Mouse (Mus musculus): ENCODE data around the gene Hydin.
"Not testable (repeated sequence)": the region's sequence is repeated elsewhere in the genome, so short reads cannot be mapped to it uniquely, and the experiment has no call there.

Gene Hydin

DNA sequence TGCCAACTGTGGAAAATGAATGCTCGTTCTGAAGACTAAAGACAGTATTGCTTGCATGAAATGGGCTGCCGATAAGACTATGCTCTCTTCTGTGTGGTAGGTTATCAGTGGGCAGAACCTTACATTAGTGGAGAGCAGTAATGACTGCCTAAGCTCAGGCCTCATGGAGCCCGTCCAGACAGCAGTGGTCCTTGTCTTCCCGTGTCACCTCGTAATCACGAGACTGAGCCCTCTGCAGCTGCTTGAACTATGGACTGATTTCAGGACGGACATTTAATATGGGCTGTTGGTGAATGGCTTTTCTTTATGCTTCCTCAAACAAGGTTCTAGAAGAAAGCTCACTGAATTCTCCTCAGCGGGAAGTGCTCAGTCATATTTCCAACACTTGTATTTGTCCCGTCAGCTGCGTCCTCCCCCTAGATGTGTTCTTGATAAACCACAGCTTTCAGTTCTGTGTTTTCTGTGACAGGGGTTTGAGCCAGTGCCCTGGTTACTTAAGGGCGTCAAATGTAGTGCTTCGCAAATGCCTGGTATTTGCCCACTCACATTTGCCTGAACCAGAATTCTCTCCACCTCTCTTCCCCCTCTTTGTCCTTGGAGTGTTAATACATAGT, 73.4 kb downstream of the Hydin start:
- DNase-seq, result no peak

GRCm38 (mm10) chr8:110345697-110346394, 79.1 kb downstream of the Hydin start:
- DNase-seq, result no peak

DNA sequence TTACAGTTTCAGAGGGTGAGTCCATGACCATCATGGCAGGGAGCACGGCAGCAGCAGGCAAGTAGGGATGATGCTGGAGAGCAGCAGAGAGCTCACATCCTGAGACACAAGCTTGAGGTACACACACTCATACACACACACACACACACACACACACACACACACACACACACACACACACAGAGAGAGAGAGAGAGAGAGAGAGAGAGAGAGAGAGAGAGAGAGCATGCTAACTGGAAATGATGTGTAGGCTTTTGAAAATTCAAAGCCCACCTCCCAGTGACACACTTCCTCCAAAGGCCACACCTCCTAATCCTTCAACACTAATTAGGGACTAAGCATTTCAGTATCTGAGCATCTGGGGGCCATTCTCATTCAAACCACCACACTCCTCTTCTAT, 80.1 kb downstream of the Hydin start:
- DNase-seq, result no peak

GRCm38 (mm10) chr8:110350725-110351124, 83.9 kb downstream of the Hydin start:
- DNase-seq, result no peak

- DNase-seq, result no peak
Measured at GRCm38 (mm10) chr8:110351909-110352308, 85.1 kb downstream of the Hydin start.

DNA sequence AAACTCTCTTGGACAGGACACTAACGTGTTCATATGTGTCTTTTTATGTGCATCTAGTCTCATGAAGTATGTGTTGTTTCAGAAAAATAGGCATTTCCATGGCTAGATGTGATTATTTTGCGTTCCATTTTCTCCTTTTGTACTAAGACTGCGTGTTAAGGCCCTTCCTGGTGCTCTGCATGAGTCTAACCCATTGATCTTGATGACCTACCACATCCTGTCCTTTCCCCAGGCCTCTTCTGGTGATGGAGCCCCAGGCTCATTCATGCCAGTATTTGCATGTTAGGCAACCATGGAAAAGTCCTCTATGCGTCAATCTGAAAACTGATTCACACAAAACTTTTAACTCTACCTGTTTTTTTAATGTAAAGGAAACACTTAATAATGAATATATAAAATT, 96.2 kb downstream of the Hydin start:
- DNase-seq, result no peak

DNA sequence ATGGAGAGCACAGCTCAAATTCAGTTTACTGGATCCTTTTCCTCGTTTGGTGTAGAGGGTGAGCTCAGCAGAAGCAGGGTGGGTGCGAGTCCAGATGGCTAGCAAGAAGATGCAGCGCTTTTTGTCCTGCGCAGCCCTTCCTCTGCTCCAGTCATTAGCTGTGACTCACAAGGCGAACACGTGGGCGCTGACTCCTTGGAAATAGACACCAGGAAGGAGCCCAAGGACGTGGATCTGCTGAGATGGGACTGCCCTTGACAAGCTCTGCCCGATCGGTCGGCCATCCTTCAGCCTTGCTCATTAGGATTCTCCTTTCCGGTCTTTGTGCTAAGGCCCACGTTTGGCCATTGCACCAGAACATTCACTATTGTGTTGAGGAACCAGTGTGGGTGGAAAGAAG, 106.1 kb downstream of the Hydin start:
- DNase-seq, result no peak

GRCm38 (mm10) chr8:110373695-110374094, 106.9 kb downstream of the Hydin start:
- DNase-seq, result no peak

DNA sequence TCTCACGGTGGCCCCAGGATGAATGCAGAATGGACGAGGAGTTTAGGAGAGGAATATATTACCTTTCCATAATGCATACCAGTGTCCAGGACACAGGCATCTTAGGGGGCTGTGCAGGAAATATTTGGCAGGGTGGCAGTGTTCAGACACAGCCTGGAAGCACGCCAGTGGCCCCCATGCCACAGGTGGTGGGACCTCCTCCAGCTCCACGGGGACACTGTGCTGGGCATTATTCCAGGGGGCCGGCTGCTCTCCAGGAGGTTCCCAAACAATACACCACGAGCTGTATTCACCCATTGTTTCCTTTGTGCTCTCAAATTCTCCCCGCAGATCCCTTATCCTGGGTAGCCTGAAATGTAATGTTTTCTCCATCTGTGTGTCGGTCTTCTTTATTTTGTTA, 116.0 kb downstream of the Hydin start:
- no peak for DNase-seq

DNA sequence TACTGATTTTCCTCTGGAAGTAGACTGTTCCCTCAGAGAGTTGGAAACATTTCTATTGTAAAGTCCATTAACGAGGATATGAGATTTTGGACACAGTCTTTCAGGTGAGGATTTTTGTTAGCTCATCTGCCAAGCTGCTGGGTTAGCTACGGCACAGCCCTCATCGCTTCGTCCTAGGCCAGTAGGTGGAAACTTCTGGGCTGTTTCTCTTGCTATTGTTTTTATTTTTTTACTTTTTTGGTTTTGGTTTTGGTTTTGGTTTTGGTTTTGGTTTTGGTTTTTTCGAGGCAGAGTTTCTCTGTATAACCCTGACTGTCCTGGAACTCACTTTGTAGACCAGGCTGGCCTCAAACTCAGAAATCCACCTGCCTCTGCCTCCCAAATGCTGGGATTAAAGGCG, 117.9 kb downstream of the Hydin start:
- DNase-seq, result not testable (repeated sequence)

DNA sequence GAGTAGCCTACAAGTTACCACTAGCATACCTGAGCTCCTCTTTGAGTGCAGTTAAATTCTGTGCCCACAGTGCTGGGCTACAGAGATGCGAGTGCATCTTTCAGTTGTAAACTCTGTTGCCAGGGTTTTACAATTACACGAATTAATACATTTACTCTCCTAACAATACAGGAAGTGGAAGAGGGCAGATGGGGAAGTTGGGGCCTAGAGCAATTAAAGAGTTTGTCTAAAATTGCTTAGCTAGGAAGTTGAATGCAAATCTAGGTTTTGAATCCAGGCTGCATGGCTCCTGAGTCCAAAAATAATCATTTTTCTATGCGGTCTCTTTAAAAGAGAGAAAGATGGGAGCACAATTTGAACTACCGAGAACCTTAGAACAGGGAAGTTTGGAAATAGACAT, 128.9 kb downstream of the Hydin start:
- no peak for DNase-seq

GRCm38 (mm10) chr8:110400536-110400935, 133.8 kb downstream of the Hydin start:
- DNase-seq, result no peak

DNA sequence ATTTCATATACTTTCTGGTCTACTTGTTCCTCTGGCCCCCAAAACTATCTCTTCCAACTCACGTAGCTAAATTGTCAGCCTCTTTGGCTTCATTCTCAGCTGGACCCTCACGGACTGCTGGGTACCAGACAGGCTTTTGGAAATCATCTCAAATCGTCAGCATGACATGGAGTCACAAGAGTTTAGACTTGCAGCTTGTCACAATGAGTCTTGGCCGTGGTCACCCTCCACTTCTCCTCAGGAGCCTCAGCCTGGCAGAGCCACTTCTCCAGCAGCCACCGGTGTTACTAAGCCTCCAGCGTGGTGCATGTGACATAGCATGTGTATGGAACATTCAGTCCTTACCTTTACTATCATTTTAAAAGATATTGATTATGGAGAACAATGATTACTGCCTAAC, 135.5 kb downstream of the Hydin start:
- DNase-seq, result no peak

DNA sequence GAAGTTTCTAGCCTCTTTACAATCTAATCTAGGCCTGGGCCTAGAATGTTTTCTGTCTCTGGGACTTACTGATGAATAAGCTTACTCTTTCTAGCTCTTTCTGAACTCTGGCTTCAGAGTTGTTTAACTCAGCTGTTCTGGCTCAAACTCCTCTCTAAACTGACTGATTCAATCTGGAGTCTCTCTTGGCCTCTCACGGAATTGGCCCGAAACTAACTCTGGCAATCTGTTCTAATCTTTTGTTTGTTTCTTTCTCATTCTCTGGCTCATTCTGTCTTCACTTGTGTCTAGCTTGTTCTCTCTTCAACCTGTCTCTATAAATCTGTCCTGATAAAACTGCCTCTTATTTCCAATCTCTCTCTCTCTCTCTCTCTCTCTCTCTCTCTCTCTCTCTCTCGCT, 137.7 kb downstream of the Hydin start:
- no peak for DNase-seq

- DNase-seq, result no peak
Measured at GRCm38 (mm10) chr8:110415121-110415520, 148.3 kb downstream of the Hydin start.

DNA sequence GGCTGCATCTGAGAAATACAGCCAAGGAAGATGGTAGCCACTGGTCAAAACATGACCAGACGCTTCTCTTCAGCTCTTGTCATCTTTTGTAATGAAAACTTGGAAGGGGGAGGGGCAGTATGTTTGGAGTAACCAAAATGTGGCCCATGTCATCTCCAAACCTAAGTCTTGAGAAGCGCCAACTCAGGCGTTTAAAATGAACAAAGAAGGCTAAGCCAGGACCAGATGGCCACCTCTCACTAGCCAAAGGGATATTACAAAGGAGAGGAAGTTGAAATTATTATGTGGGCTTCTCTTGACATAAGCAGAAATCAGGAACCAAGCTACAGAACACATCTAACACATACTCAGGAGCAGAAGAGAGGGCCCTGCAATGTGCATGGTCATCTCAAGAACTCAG, 150.2 kb downstream of the Hydin start:
- no peak for DNase-seq

DNA sequence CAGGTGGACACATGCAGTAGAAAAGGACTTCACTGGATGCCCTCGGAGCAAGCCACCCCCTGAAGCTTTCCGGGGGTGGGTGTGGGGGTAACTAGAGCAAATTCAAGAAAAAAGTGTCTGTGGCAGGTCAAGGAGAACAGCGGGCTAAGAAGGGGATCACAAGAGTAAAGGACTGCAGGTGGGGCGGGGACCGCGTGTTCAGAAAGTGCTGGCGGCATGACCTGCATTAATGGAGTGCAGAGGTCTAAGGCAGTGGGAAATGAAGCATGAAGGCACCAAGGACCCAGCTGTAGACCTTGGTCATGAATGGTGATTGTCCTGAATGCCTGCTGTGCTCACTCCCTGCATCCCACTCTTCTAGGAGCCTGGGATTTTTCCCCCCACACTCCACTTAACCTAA, 151.0 kb downstream of the Hydin start:
- DNase-seq, result no peak

DNA sequence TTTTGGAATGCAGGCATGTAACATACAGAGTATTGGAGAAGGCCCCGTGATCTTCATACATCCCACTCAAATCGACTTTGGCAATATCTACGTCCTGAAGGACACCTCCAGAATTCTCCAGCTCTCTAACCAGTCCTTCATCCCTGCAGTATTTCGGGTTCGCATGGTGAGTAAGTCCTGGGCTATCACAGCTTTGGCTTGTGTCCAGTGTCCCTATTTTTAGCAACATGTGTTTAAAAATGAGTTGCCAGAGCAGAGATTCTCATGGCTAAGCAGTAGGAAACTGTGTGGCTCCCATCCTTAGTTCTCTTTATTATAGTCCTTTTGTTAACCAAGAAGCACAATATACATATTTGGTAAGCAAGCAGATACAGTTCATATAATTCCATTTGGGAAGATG, 152.9 kb downstream of the Hydin start:
- no peak for DNase-seq

DNA sequence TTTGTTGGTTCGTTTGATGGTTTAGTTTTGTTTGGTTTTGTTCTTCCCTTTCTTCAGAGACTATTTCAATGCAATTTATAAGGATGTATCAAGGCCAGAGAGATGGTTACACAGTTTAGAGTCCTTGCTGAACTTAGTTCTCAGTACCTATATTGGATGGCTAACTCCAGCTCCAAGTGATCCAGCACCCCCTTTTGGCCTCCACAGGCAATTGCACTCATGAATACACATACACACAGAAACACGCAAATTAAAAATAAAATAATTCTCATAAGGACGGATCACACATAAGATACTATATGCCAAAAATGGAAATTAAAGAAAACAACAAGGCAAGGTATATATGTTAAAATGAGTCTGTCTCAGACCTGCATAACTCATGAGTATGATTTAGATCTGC, 153.4 kb downstream of the Hydin start:
- DNase-seq, result no peak

DNA sequence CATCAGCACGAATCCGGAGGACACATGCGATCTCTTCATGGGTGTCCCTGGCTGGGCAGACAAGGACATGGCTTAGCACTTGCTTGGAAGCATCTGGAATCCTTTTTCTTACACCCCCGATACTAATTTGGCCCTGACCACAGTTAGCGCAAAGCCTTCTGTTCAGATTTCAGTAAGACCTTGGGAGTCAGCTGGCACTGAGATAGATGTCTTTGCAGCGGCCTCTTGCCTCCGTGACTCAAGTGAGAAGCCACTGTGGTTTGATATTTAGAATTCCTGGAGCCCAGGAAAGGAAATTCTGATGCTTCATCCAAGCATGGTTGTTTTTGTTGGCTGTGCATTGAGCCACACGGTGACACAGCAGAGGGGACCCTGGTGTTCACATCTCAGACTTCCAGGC, 157.4 kb downstream of the Hydin start:
- DNase-seq, result no peak

GRCm38 (mm10) chr8:110431340-110431739, 164.6 kb downstream of the Hydin start:
- DNase-seq, result no peak

- no peak for DNase-seq
Measured at GRCm38 (mm10) chr8:110440528-110440927, 173.8 kb downstream of the Hydin start.

- DNase-seq, result no peak
Measured at GRCm38 (mm10) chr8:110444276-110444675, 177.5 kb downstream of the Hydin start.

GRCm38 (mm10) chr8:110450463-110450862, 183.7 kb downstream of the Hydin start:
- DNase-seq, result no peak

GRCm38 (mm10) chr8:110454466-110454865, 187.7 kb downstream of the Hydin start:
- DNase-seq, result no peak
